Mouse (Mus musculus): ENCODE data around the gene Tatdn2. TPM values are rescaled to one million over a fixed set of nuclear protein-coding genes. Genes with fewer than 3 reads are reported as not detected.
"Not testable (repeated sequence)": the region's sequence is repeated elsewhere in the genome, so short reads cannot be mapped to it uniquely, and the experiment has no call there.

Tatdn2 gene
- polyA plus RNA-seq, 2 experiments from 2014 or later, result 1.0 to 5.0 TPM

GRCm38 (mm10) chr6:113672989-113673388 is 23.9 kb upstream of the Tatdn2 start:
- no peak for ATAC-seq

GRCm38 (mm10) chr6:113675234-113675633 is 21.6 kb upstream of the Tatdn2 start:
- ATAC-seq, result no peak

- ATAC-seq, result no peak
Observed at GRCm38 (mm10) chr6:113675991-113676390, 20.9 kb upstream of the Tatdn2 start.

GRCm38 (mm10) chr6:113677070-113677734 is 19.6 kb upstream of the Tatdn2 start:
- no peak for ATAC-seq

GRCm38 (mm10) chr6:113678246-113679012 is 18.4 kb upstream of the Tatdn2 start:
- no peak for ATAC-seq

- no peak for ATAC-seq
Observed at GRCm38 (mm10) chr6:113679993-113680566, 16.8 kb upstream of the Tatdn2 start.

- peak; percentile 84 for ATAC-seq
Observed at GRCm38 (mm10) chr6:113681271-113681670, 15.6 kb upstream of the Tatdn2 start.

DNA sequence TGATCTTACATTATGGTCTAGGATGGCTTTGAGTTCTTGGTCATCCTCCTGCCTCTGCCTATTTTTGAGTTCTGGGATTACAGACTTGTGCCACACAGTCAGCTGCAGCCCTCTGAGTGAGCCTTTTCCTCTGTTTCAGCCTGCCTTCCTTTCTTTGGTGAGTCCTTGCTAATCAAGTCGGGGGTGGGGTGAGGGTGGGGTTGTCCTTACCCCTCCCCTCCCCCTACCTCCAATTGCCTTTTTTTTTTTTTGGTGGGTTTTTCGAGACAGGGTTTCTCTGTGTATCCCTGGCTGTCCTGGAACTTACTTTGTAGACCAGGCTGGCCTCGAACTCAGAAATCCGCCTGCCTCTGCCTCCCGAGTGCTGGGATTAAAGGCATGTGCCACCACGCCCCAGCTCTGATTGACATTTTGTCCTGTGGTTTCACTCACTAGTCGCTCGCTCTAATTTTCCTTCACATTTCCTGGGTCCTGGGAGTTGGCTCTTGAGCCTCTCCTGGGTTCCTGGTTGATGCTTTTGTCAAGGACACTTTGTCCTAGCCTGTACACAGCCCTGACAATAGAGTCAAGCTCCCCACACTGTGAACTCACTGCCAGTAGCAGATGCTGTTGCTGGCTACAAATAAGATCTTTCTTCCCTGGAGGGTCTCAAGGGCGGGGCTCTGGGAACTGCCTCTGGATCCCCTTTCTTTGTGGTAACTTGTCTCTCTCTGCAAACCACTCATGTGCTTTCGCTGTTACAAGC is 13.6 kb upstream of the Tatdn2 start:
- ATAC-seq, result no peak

GRCm38 (mm10) chr6:113686551-113687125 is 10.2 kb upstream of the Tatdn2 start:
- no peak for ATAC-seq

DNA sequence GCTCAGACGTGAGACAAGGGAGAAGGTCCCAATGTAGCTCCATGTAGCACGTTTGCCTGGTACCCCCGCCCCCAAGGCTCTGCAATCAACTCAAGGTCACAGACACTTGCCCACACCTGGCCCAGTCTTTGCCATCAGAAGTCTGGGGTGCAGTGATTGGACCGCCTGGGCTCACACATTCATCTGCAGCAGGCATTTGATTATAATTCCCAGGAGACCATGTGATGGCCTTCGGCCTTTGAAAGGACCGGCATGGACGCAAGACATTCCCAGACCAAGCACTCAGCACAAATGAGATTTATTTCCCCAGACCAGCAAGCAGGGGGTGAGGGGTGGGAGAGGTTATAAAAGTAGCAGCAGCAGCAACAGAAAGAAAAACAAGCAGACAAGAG is 6.8 kb upstream of the Tatdn2 start:
- no peak for ATAC-seq

GRCm38 (mm10) chr6:113690400-113691083 is 6.3 kb upstream of the Tatdn2 start:
- ATAC-seq, result peak; percentile 55

GRCm38 (mm10) chr6:113691084-113691462 is 5.8 kb upstream of the Tatdn2 start:
- ATAC-seq, result no peak

- no peak for ATAC-seq
Observed at GRCm38 (mm10) chr6:113692661-113693133, 4.2 kb upstream of the Tatdn2 start.

- no peak for ATAC-seq
Observed at GRCm38 (mm10) chr6:113693377-113693776, 3.5 kb upstream of the Tatdn2 start.

- no peak for ATAC-seq
Observed at GRCm38 (mm10) chr6:113695203-113695602, 1.6 kb upstream of the Tatdn2 start.

- no peak for ATAC-seq
Observed at GRCm38 (mm10) chr6:113695766-113696355, 989 bp upstream of the Tatdn2 start.

GRCm38 (mm10) chr6:113697222-113698205 is 664 bp downstream of the Tatdn2 start:
- peak; percentile 3 for ATAC-seq

GRCm38 (mm10) chr6:113712718-113713117 is 15.9 kb downstream of the Tatdn2 start:
- ATAC-seq, result no peak

- ATAC-seq, result not testable (repeated sequence)
Observed at GRCm38 (mm10) chr6:113713389-113713788, 16.5 kb downstream of the Tatdn2 start.

DNA sequence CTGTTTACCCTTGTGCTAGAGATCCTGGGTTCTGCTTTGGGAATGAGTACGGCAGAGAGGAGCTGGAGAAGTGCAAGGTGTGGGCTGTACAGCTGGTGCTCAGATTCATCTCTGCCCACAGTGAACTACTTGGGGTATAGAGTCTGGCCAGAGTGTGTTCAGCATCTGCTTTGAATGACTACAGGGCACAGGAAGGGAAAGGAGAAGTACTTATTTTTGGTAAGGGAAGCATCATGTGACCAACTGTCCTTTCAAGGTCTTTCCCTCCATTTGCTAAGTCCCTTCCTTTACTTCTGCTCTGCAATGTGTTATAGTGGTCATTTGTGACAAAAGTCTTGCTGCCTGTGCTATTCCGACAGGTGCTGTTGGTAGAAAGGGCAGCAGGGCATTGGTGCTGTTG is 17.4 kb downstream of the Tatdn2 start:
- no peak for ATAC-seq
